17 mouse cellular contexts compared by ENCODE assay signal in the genomic region with DNA sequence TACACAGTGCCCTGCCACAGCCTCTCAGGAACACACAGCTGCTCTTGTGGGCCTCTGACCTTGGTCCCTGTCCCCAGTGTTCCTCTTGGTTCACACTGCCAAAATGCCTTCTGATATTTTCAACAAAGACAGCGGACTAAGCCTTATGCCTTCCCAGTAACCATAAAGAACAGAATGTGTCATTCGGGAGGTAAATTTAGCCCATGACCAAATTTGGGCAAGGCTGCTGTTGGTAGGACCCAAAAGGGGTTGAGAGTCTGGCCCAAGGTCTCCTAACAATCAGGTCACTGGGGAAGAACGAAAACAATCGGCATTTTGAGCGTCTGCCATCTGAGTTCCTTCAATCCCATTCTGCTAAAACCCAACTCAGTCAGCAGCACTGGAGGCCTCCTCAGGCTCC. TPM values are rescaled to one million over a fixed set of nuclear protein-coding genes. Genes with fewer than 3 reads are reported as not detected.
DNase-seq lines count a peak whose midpoint lies in the region; ATAC-seq and TF ChIP-seq lines count a peak whose summit lies in the region.
"Had no signal": no experiment of that assay in that cellular context is flagged by ENCODE, and none has a peak within 500 bp of the region (broad histone marks: within the 10 kb centered on the region; RNA-seq: fewer than 3 reads in every experiment).

No protein-coding gene starts in this region.

- TF ChIP-seq EP300 in lung, postnatal 0 days (IDR thresholded peaks at IDR 0.05) = no peak
- TF ChIP-seq EP300 in heart, postnatal 0 days (IDR thresholded peaks at IDR 0.05; ENCODE audit: low read depth) = peak; percentile 75

- H3K36me3 ChIP-seq in heart, embryonic 12.5 days = no peaks in the 10 kb centered on the region
- no peaks in the 10 kb centered on the region for H3K36me3 ChIP-seq in lung, postnatal 0 days (ENCODE audit: insufficient read depth, low read length)
- no peaks in the 10 kb centered on the region for H3K36me3 ChIP-seq in heart, postnatal 0 days (replicated peaks; ENCODE audit: control insufficient read depth, insufficient read depth, low read length)
- no peaks in the 10 kb centered on the region for H3K36me3 ChIP-seq in stomach, embryonic 14.5 days (ENCODE audit: control insufficient read depth, insufficient read depth, low read length)
- H3K36me3 ChIP-seq: liver, embryonic 12.5 days had no signal

- no peak for ATAC-seq in heart, embryonic 12.5 days (ENCODE audit: insufficient number of reproducible peaks, low FRiP score)
- no peak for ATAC-seq in lung, postnatal 0 days
- ATAC-seq in heart, postnatal 0 days (ENCODE audit: insufficient read depth, low read depth) = peak; percentile 82
- ATAC-seq in stomach, embryonic 14.5 days (ENCODE audit: insufficient number of reproducible peaks, insufficient read depth, low FRiP score, low read depth) = no peak
- no peak for ATAC-seq in monocyte, adult 5-6 weeks (replicated peaks; ENCODE audit: insufficient number of reproducible peaks, low FRiP score, low TSS enrichment, poor library complexity, severe bottlenecking)
- ATAC-seq: liver, embryonic 12.5 days had no signal

- 49% methylated on average over 5 of the region's 5 CpGs for WGBS in heart, embryonic 12.5 days
- WGBS in lung, postnatal 0 days = 71% methylated on average over 5 of the region's 5 CpGs
- WGBS in heart, postnatal 0 days = 28% methylated on average over 5 of the region's 5 CpGs
- 58% methylated on average over 5 of the region's 5 CpGs for WGBS in stomach, embryonic 14.5 days

- no peak for TF ChIP-seq CTCF in lung, postnatal 0 days (IDR thresholded peaks at IDR 0.05)
- no peak for TF ChIP-seq CTCF in heart, postnatal 0 days (IDR thresholded peaks at IDR 0.05; ENCODE audit: low read depth)

- H3K9ac ChIP-seq in heart, embryonic 12.5 days = no peak overlapping the region
- H3K9ac ChIP-seq in lung, postnatal 0 days (replicated peaks; ENCODE audit: low read depth) = no peak overlapping the region
- H3K9ac ChIP-seq in heart, postnatal 0 days (replicated peaks; ENCODE audit: low read depth, low read length) = no peak overlapping the region
- no peak overlapping the region for H3K9ac ChIP-seq in stomach, embryonic 14.5 days (replicated peaks; ENCODE audit: low read depth, low read length)
- H3K9ac ChIP-seq: liver, embryonic 12.5 days had no signal

- no peaks in the 10 kb centered on the region; the same call in 1 of the 2 replicates for H3K27me3 ChIP-seq in heart, embryonic 12.5 days (replicated peaks)
- H3K27me3 ChIP-seq in lung, postnatal 0 days (replicated peaks; ENCODE audit: insufficient read depth, low read length) = no peaks in the 10 kb centered on the region
- H3K27me3 ChIP-seq in heart, postnatal 0 days (ENCODE audit: control insufficient read depth, insufficient read depth, low read length) = no peaks in the 10 kb centered on the region
- no peaks in the 10 kb centered on the region for H3K27me3 ChIP-seq in stomach, embryonic 14.5 days (ENCODE audit: control insufficient read depth, insufficient read depth, low read length)
- H3K27me3 ChIP-seq: liver, embryonic 12.5 days had no signal

- no peaks in the 10 kb centered on the region for H3K9me3 ChIP-seq in heart, embryonic 12.5 days (replicated peaks)
- no peaks in the 10 kb centered on the region for H3K9me3 ChIP-seq in lung, postnatal 0 days (ENCODE audit: low read length)
- H3K9me3 ChIP-seq in heart, postnatal 0 days (replicated peaks; ENCODE audit: control insufficient read depth, low read length) = no peaks in the 10 kb centered on the region
- no peaks in the 10 kb centered on the region for H3K9me3 ChIP-seq in stomach, embryonic 14.5 days (ENCODE audit: control insufficient read depth, low read depth, low read length)
- H3K9me3 ChIP-seq: liver, embryonic 12.5 days had no signal

- intact Hi-C loops in heart, postnatal 25 days (cut with DNase I) = no loop called here

- 0 out of 2 replicates have a peak overlapping the region, but pooled peaks have one; percentile 9 for H3K27ac ChIP-seq in heart, embryonic 12.5 days (ENCODE audit: poor library complexity, severe bottlenecking)
- no peak overlapping the region for H3K27ac ChIP-seq in lung, postnatal 0 days (ENCODE audit: low read length)
- H3K27ac ChIP-seq in heart, postnatal 0 days (ENCODE audit: low read depth) = peak overlapping the region; percentile 73
- peak overlapping the region; percentile 84 for H3K27ac ChIP-seq in stomach, embryonic 14.5 days (ENCODE audit: low read length)
- H3K27ac ChIP-seq: kidney, postnatal 0 days; liver, embryonic 12.5 days had no signal

- no peak overlapping the region for H3K4me3 ChIP-seq in heart, embryonic 12.5 days
- H3K4me3 ChIP-seq in lung, postnatal 0 days (ENCODE audit: low read depth, low read length) = no peak overlapping the region
- H3K4me3 ChIP-seq in heart, postnatal 0 days (ENCODE audit: low read depth, low read length) = no peak overlapping the region
- H3K4me3 ChIP-seq in stomach, embryonic 14.5 days (ENCODE audit: low read depth, low read length) = no peak overlapping the region
- H3K4me3 ChIP-seq: liver, embryonic 12.5 days had no signal

- no peak overlapping the region for H3K4me2 ChIP-seq in heart, embryonic 12.5 days
- H3K4me2 ChIP-seq in lung, postnatal 0 days (replicated peaks; ENCODE audit: low read depth, low read length) = no peak overlapping the region
- no peak overlapping the region for H3K4me2 ChIP-seq in heart, postnatal 0 days (ENCODE audit: low read depth, low read length)
- no peak overlapping the region for H3K4me2 ChIP-seq in stomach, embryonic 14.5 days (replicated peaks; ENCODE audit: low read depth, low read length)
- H3K4me2 ChIP-seq: liver, embryonic 12.5 days had no signal

- peaks cover 21% of the 10 kb centered on the region for H3K4me1 ChIP-seq in heart, embryonic 12.5 days (replicated peaks)
- H3K4me1 ChIP-seq in lung, postnatal 0 days (ENCODE audit: insufficient read depth, low read depth, low read length) = no peaks in the 10 kb centered on the region
- H3K4me1 ChIP-seq in heart, postnatal 0 days (ENCODE audit: control insufficient read depth, insufficient read depth) = 0 out of 2 replicates have a peak, but pooled peaks cover 3% of the 10 kb centered on the region
- peaks cover 20% of the 10 kb centered on the region for H3K4me1 ChIP-seq in stomach, embryonic 14.5 days (ENCODE audit: control insufficient read depth, insufficient read depth, low read length)

- DNase-seq in heart, postnatal 25 days (ENCODE audit: low spot score) = no peak
- DNase-seq in lung, postnatal 10 days = peak; percentile 37
- no peak for DNase-seq in lung, postnatal 0 days (ENCODE audit: low spot score)
- peak; percentile 76 for DNase-seq in heart, postnatal 0 days (ENCODE audit: low spot score)
- DNase-seq in gastrocnemius, adult 8-10 months (ENCODE audit: low spot score in 2 of 2) = no peak
- DNase-seq: adrenal gland, adult 8-10 months; B cell, adult 2 months; cerebellum, adult 8-10 months; embryo, embryonic 11 days had no signal

RNA-seq across cellular contexts. Expression of a gene that starts 15.9 kb away (rescaled TPM):
- not detected in 2 replicates for polyA plus RNA-seq in heart, embryonic 12.5 days (2016; fragmentation: Nextera tagmentation; extraction: Ambion mirVana)
- total RNA-seq in heart, postnatal 25 days (2021) = not detected
- polyA plus RNA-seq in lung, postnatal 0 days (2015; fragmentation: Nextera tagmentation; extraction: Ambion mirVana) = not detected in 2 replicates
- total RNA-seq in heart, postnatal 0 days (2014; rRNA removed; ENCODE audit: low replicate concordance) = not detected in 2 replicates
- polyA plus RNA-seq in heart, postnatal 0 days (2015; fragmentation: Nextera tagmentation; extraction: Ambion mirVana) = not detected in 2 replicates
- polyA plus RNA-seq in stomach, embryonic 14.5 days (2014; fragmentation: Nextera tagmentation; extraction: Ambion mirVana) = not detected in 2 replicates
- total RNA-seq in gastrocnemius, adult 8-10 months (2022) = not detected
- total RNA-seq in monocyte, adult 5-6 weeks (2017) = not detected in 3 replicates
- total RNA-seq: adrenal gland, adult 8-10 months; hematopoietic stem cell, adult 5-6 weeks; layer of hippocampus, postnatal 10 days; left cerebral cortex, postnatal 36 days had no signal
- polyA plus RNA-seq: kidney, postnatal 0 days; liver, embryonic 12.5 days had no signal

Comparison
In these comparisons a context has a peak if more than half of its experiments do, and no peak if none do; other contexts are left out.
1. DNase-seq: peak in lung, postnatal 10 days (single experiment) and heart, postnatal 0 days (single experiment); none in heart, postnatal 25 days (single experiment), lung, postnatal 0 days (single experiment) and gastrocnemius, adult 8-10 months (0 of 2).